Mouse (Mus musculus) gastrocnemius, adult 18-20 months (tissue): Measurements from ENCODE around the gene 3110018I06Rik. TPM values are rescaled to one million over a fixed set of nuclear protein-coding genes. Genes with fewer than 3 reads are reported as not detected.

Experiments
- DNase-seq: peaks from one replicate; pipeline ENCODE4 v3.0.0; 2021; ENCODE audit warnings: low spot score
- long read RNA-seq, 2 experiments: library from polyadenylated mRNA; stranded (forward); transcript quantifications; one replicate each; pipeline ENCODE4 v2.0.0; 2021
- total RNA-seq, 2 experiments: library from RNA; stranded (reverse); gene quantifications; 2 replicates each; pipeline ENCODE4 v1.2.3; 2021

The 3110018I06Rik gene
- total RNA-seq = not detected
- long read RNA-seq, experiment 1 = 0 reads
- long read RNA-seq, experiment 2 = 0 reads

DNA sequence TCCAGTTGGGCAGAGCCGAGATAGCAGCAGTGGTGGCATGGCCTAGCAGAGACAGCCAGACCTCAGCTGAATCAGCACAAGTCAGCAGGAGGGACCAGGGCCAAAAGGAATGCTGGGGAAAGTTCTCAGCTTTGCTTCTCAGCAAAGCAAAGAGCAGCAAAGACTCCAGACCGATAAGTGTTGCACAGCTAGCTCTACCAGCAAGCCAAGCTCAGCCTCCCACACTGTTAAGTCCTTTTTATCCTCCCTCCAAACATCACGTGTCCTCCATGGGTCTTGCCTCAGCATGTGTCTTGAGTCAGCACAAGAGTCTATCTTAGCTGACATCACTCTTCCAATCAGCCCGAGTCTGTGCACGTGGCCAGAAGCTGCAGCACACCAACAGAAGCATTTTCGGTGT lies at the start of gene 3110018I06Rik:
TSS of gene 3110018I06Rik (plus strand) at position 262 of the 400 bp plus-strand sequence.
- DNase-seq = no peak

- no peak for DNase-seq
These were observed 43.8 kb upstream of the 3110018I06Rik start for GRCm38 (mm10) chr12:107444681-107445080.

DNA sequence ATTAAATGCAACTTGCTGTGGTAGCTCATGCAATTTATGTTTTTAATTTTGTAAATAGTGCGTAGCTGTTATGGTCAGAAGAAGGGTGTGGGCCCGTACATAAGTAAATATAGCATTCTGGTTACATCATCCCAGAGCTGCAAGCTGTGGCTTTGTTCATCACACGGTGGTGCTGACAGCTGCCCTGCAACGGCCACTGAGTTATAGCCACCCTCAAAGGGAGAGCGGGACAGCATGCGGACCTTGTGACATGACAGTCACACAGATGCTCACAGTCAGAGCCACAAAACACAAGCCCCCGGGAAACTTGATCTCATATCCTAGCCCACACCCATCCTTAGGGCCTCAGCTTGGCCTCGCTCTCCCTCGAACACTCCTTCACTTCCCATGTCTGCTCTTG lies 30.6 kb upstream of the 3110018I06Rik start:
- DNase-seq = no peak

- peak; percentile 5 for DNase-seq
These were observed 23.7 kb upstream of the 3110018I06Rik start for GRCm38 (mm10) chr12:107464731-107465130.

- DNase-seq = no peak
These were observed 11.8 kb upstream of the 3110018I06Rik start for GRCm38 (mm10) chr12:107476441-107477291.

DNA sequence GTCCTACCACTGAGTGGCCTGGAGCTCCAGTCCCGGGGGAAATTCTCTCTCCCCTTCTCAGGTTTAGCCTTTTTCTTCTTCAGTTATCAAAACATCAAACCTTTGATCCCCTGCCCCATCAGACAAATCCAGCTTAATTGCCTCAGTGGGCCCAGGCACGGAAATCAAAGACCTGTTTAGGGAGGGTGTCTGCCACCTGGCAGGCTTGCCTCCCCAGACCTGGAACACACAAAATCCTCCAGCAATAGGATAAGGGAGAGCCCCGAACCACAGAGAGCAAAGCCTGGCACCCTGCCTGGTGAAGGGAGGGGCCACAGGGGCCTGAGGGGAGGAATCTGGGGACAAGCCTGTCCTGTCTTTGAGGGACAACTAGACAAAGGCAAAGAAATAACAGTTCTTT lies 9.1 kb upstream of the 3110018I06Rik start:
- DNase-seq = no peak

GRCm38 (mm10) chr12:107483031-107483430 lies 5.4 kb upstream of the 3110018I06Rik start:
- DNase-seq = no peak

DNA sequence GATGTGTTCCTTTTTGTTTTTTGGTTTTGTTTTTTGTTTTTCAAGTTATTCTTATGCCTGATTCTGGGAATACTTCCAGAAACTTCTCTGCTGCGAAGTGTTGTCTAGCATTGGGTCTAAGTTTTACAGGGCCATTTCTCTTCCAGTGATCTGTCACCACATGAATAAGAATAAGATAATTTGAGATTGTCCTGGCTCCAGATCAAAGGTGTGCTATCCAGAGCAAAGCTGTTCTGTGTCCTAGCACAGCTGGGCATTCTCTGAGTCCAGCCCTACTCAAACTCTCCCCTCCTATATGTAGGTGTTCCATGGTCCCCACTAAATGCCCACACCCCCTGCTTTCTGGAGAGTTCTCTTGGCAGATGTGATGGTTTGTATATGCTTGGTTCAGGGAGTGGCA lies 2.9 kb downstream of the 3110018I06Rik start:
- DNase-seq = no peak

GRCm38 (mm10) chr12:107496924-107497323 lies 8.5 kb downstream of the 3110018I06Rik start:
- DNase-seq = no peak

DNA sequence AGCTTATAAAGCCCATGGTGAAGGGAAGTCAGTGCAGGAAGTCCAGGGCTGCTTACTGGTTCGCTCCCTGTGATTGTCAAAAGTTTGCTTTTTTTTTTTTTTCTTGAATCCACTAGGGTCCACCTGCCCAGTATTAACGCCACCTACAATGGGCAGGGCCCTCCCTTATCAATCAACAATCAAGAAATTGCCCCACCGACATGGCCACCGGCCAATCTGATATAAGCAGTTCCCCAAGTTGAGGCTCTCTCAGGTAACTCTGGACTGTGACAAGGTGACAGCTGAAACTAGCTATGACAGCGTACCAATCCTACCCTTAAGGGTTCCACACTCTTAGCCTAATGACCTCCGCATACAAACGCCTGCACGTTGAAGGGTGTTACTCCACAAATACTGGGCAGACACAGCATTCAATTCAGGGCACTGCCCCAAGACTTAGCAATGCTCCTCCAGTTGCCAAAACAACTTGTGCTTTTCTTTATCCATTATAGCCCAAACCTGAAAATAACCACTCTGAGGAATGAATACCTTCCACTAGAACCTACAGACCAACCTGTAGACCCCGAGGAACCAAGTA lies 21.3 kb downstream of the 3110018I06Rik start:
- DNase-seq = no peak

DNA sequence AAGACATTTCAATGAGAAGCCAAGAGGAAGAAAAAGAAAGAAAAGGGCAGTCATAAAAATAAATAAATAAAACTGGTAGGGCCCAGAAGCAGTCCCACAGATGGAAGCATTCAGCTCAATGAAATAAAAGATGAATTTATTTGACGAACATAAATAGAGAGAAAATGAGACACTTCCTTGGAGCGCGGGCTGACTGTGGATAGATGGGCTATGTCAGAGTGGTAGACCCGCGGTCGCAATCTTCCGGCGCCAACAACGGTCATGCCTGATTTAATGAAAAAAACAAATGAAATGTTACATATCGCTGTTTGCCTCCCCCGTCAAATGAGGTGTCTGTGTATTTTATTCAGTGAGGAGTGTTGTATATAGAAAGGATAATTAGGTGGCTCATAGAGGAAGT lies 22.7 kb downstream of the 3110018I06Rik start:
- no peak for DNase-seq

DNA sequence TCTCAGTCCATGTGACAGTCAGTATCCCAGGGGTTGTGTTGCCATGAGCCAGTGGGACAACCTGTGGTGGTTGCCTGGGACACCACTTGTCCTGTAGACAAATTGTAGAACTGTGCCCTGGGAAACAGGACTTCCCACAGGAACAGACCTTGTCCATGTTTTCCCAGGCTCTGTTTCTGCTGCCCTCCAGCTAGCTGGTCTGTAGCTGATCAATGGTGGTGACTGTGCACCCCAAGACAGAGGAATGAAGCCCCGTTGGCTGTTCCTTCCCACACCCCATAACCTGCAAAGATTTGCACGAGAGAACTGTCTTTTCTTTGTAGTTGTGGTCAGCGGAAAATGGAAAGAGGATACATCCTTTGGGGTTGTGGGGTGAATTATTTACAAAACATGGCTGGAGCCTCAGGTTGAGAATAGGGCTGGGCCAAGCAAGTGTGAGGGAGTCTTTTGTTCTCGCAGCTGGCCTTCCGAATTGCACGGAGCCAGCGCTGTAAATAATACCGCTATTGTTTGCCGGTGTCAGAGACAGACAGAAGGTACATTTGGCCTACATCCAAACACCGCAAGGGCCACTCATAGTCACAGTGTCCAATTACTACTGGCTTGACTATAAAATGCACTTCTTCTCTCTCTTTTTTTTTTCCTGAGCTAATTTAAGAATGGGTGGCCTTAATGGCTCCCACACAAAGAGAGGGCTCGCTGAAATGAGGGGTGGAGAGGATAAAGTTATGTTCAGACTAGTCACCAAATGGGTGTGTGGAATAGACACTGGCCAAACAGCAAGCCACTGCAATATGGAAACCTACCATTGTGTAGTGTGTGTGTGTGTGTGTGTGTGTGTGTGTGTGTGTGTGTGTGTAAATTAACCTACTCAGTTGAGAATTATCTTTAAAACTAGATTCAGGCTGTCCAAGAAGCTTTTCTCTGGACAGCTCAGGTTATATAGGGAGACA lies 28.1 kb downstream of the 3110018I06Rik start:
- no peak for DNase-seq

DNA sequence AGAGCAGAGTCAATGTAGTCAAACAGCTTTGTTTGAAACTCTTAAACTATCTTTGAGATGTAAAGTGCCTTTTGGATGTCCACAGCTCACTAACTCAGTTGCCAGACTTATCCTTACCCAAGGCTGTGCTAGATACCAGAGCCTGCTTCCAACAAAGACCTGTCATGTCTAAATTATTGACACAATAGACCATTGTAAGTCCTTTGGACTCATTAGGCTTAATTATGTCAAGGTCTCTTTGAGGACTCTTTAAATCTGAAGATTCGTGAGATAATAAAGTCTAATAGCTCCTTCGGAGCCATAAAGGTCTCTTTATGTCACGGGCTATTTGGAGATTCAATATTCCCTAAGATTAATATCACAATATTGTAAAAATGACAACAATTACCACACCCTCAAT lies 32.5 kb downstream of the 3110018I06Rik start:
- DNase-seq = no peak

DNA sequence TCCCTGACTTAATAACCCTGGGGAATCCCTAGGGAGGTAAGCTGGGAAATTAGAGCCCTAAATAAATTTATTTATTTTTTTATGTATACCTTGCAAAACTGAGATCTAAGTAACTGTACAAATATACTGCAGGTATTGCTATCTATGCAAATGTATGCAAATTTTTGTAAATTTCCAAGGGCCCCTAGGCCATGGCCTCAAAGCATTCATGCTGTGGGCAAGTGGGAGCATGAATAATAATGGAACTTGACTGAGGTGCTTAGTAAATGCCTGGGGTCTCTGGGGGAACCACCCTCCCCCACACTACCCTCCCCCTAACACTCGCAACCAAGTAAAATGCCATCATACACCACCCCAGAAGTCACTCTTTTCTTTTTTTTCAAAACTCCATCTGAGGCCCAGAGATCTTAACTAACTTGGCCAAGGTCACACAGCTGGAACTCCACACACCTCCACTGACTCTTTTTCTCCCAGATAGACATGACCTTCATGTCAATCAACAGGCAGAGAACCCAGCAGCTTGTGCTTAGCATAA lies 40.0 kb downstream of the 3110018I06Rik start:
- DNase-seq = no peak

- no peak for DNase-seq
These were observed 44.4 kb downstream of the 3110018I06Rik start for GRCm38 (mm10) chr12:107532871-107533270.
